Mouse (Mus musculus): ENCODE data around the gene Ubap1l. TPM values are rescaled to one million over a fixed set of nuclear protein-coding genes. Genes with fewer than 3 reads are reported as not detected.

The Ubap1l gene
- polyA plus RNA-seq (2014; fragmentation: Nextera tagmentation; extraction: Ambion mirVana) = 0.19 and 0.30 TPM in 2 replicates

DNA sequence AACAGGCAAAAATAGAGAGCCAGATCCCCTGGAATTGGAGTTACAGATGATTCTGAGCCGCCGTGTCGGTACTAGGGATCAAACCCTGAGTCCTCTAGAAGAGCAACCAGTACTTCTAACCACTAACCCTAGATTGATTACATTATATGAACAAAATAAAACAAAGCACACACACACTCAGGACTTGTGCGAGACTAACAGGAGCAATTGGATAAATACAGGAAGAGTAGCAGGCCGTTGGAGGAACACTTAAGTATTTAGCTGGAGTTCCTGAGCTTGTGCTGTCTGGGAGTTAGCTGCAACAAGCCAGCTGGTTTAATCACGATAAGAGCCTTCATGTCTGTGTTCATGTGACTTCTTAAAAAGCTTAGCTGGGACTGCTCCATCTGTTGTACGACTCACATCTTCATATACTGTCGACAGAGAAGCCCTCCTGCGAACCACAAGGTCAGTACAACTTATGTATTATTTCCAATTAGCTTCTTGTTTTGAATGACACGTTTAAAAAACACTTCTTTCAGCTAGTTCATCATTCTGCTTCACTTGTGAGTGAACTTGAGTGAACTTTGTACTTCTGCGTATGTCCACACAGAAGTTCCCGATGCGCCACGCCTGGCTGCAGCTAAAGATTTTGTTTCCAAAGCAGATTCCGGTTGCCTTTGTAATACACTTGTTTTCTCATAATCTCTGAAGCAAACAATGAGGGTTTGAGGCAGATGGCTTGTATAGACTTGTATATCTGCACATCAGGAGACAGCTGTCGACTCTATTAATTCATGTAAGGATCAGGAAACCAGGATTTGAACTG lies at the start of gene Ubap1l:
Gene Ubap1l (plus strand): TSS at position 401 of the 808 bp plus-strand sequence.
- no peak within 1 kb of the TSS for H3K27ac ChIP-seq (ENCODE audit: low read depth, low read length)
- H3K9me3 ChIP-seq (ENCODE audit: control insufficient read depth, low read length) = no peaks in the 10 kb centered on the region
- H3K9ac ChIP-seq (ENCODE audit: low read depth, low read length) = no peak within 1 kb of the TSS
- WGBS = 88% methylated on average over 16 of the region's 16 CpGs
- no peaks in the 10 kb centered on the region for H3K27me3 ChIP-seq (replicated peaks; ENCODE audit: control insufficient read depth, insufficient read depth, low read length)
- ATAC-seq (replicated peaks; ENCODE audit: low FRiP score) = no peak
- H3K4me3 ChIP-seq (ENCODE audit: low read depth, low read length) = no peak within 1 kb of the TSS
- peaks cover 9% of the 10 kb centered on the region for H3K36me3 ChIP-seq (ENCODE audit: control insufficient read depth, insufficient read depth, low read length)
- H3K4me1 ChIP-seq (replicated peaks; ENCODE audit: control insufficient read depth, insufficient read depth, low read length) = 0 out of 2 replicates have a peak, but pooled peaks cover 6% of the 10 kb centered on the region
- H3K4me2 ChIP-seq = no peak within 1 kb of the TSS
- no peak for DNase-seq (ENCODE audit: low spot score)

DNA sequence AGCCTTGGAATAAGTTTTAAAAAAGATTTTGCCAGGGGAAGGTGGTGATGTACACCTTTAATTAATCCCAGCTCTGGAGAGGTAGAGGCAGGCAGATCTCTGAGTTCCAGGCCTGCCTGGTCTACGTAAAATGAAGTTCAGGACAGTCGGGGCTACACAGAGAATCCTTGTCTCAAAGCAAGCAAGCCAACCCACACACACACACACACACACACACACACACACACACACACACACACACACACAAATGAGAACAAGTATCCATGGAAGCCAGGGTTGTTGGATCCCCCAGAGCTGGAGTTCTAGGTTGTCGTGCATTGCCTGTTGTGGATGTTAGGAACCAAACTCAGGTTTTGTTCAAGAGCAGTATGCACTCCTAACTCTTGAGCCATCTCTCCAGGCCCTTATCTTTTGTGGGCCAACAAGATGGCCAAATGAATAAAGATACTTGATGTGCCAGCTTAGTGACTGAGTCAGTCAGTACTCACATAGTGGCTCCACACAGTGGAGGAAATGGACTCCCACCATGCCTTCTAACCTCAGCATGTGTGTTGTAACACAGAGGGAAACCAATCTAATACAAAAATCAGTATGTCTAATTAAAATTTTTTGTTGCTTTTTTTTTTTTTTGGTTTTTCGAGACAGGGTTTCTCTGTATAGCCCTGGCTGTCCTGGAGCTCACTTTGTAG lies 48.0 kb upstream of the Ubap1l start:
- no peaks in the 10 kb centered on the region for H3K4me1 ChIP-seq (replicated peaks; ENCODE audit: control insufficient read depth, insufficient read depth, low read length)
- DNase-seq (ENCODE audit: low spot score) = no peak
- no peaks in the 10 kb centered on the region for H3K9me3 ChIP-seq (ENCODE audit: control insufficient read depth, low read length)
- no peak for ATAC-seq (replicated peaks; ENCODE audit: low FRiP score)
- H3K36me3 ChIP-seq (ENCODE audit: control insufficient read depth, insufficient read depth, low read length) = peaks cover 25% of the 10 kb centered on the region
- 90% methylated on average over 4 of the region's 4 CpGs for WGBS
- no peak overlapping the region for H3K4me2 ChIP-seq
- H3K9ac ChIP-seq (ENCODE audit: low read depth, low read length) = no peak overlapping the region
- no peak overlapping the region for H3K27ac ChIP-seq (ENCODE audit: low read depth, low read length)
- H3K27me3 ChIP-seq (replicated peaks; ENCODE audit: control insufficient read depth, insufficient read depth, low read length) = no peaks in the 10 kb centered on the region
- no peak overlapping the region for H3K4me3 ChIP-seq (ENCODE audit: low read depth, low read length)

DNA sequence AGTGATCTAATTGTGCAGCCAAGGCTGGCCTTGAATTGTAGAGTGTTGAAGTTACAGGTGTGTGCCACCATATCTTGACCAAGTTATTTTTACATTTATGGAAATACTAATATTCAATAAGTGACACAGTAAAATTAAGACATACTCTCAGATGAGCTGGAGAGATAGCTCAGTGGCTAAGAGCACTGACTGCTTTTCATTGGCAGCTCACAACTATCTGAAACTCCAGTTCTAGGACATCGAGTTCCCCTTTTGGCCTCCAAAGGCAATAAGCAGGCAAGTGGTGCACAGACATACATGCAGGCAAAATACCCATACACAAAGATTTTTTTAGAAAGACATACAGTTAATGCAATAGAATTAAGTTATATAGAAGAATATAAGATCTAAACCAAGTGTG lies 47.0 kb upstream of the Ubap1l start:
- no peak for DNase-seq (ENCODE audit: low spot score)

GRCm38 (mm10) chr9:65322255-65322900 lies 38.5 kb upstream of the Ubap1l start:
- no peaks in the 10 kb centered on the region for H3K27me3 ChIP-seq (replicated peaks; ENCODE audit: control insufficient read depth, insufficient read depth, low read length)
- no peak for DNase-seq (ENCODE audit: low spot score)
- H3K4me2 ChIP-seq = no peak overlapping the region
- no peaks in the 10 kb centered on the region for H3K4me1 ChIP-seq (replicated peaks; ENCODE audit: control insufficient read depth, insufficient read depth, low read length)
- no peaks in the 10 kb centered on the region for H3K9me3 ChIP-seq (ENCODE audit: control insufficient read depth, low read length)
- peaks cover 23% of the 10 kb centered on the region; the same call in 1 of the 2 replicates for H3K36me3 ChIP-seq (ENCODE audit: control insufficient read depth, insufficient read depth, low read length)
- no peak overlapping the region for H3K4me3 ChIP-seq (ENCODE audit: low read depth, low read length)
- WGBS = 88% methylated on average over 11 of the region's 11 CpGs
- no peak overlapping the region for H3K9ac ChIP-seq (ENCODE audit: low read depth, low read length)
- ATAC-seq (replicated peaks; ENCODE audit: low FRiP score) = no peak
- H3K27ac ChIP-seq (ENCODE audit: low read depth, low read length) = no peak overlapping the region

More for the DNA sequence above, 47.0 kb upstream of the Ubap1l start:
- no peaks in the 10 kb centered on the region for H3K4me1 ChIP-seq (replicated peaks; ENCODE audit: control insufficient read depth, insufficient read depth, low read length)
- no peak overlapping the region for H3K27ac ChIP-seq (ENCODE audit: low read depth, low read length)
- H3K9me3 ChIP-seq (ENCODE audit: control insufficient read depth, low read length) = no peaks in the 10 kb centered on the region
- no peaks in the 10 kb centered on the region for H3K27me3 ChIP-seq (replicated peaks; ENCODE audit: control insufficient read depth, insufficient read depth, low read length)
- no peak overlapping the region for H3K9ac ChIP-seq (ENCODE audit: low read depth, low read length)
- 89% methylated on average over 1 of the region's 1 CpGs for WGBS
- no peak for ATAC-seq (replicated peaks; ENCODE audit: low FRiP score)
- peaks cover 23% of the 10 kb centered on the region for H3K36me3 ChIP-seq (ENCODE audit: control insufficient read depth, insufficient read depth, low read length)
- H3K4me3 ChIP-seq (ENCODE audit: low read depth, low read length) = no peak overlapping the region
- H3K4me2 ChIP-seq = no peak overlapping the region

GRCm38 (mm10) chr9:65325971-65326370 lies 34.9 kb upstream of the Ubap1l start:
- no peaks in the 10 kb centered on the region for H3K27me3 ChIP-seq (replicated peaks; ENCODE audit: control insufficient read depth, insufficient read depth, low read length)
- H3K9me3 ChIP-seq (ENCODE audit: control insufficient read depth, low read length) = no peaks in the 10 kb centered on the region
- ATAC-seq (replicated peaks; ENCODE audit: low FRiP score) (no peak), DNase-seq (ENCODE audit: low spot score) (no peak)
- no peak overlapping the region for H3K4me3 ChIP-seq (ENCODE audit: low read depth, low read length)
- H3K27ac ChIP-seq (ENCODE audit: low read depth, low read length) = no peak overlapping the region
- H3K9ac ChIP-seq (ENCODE audit: low read depth, low read length) = no peak overlapping the region
- peaks cover 20% of the 10 kb centered on the region; the same call in 1 of the 2 replicates for H3K36me3 ChIP-seq (ENCODE audit: control insufficient read depth, insufficient read depth, low read length)
- H3K4me2 ChIP-seq = no peak overlapping the region
- no peaks in the 10 kb centered on the region for H3K4me1 ChIP-seq (replicated peaks; ENCODE audit: control insufficient read depth, insufficient read depth, low read length)

- 90% methylated on average over 2 of the region's 2 CpGs for whole genome bisulfite sequencing
- ATAC-seq (replicated peaks; ENCODE audit: low FRiP score) (no peak), DNase-seq (ENCODE audit: low spot score) (no peak)
- Histone ChIP-seq H3K9me3 (ENCODE audit: control insufficient read depth, low read length) (no peaks in the 10 kb centered on the region), H3K4me3 (ENCODE audit: low read depth, low read length) (no peak overlapping the region), H3K27ac (ENCODE audit: low read depth, low read length) (no peak overlapping the region), H3K27me3 (replicated peaks; ENCODE audit: control insufficient read depth, insufficient read depth, low read length) (no peaks in the 10 kb centered on the region), H3K9ac (ENCODE audit: low read depth, low read length) (no peak overlapping the region), H3K4me1 (replicated peaks; ENCODE audit: control insufficient read depth, insufficient read depth, low read length) (no peaks in the 10 kb centered on the region), H3K4me2 (no peak overlapping the region), H3K36me3 (ENCODE audit: control insufficient read depth, insufficient read depth, low read length) (peaks cover 17% of the 10 kb centered on the region; the same call in 1 of the 2 replicates)
Observed at GRCm38 (mm10) chr9:65327371-65327770, 33.5 kb upstream of the Ubap1l start.

DNA sequence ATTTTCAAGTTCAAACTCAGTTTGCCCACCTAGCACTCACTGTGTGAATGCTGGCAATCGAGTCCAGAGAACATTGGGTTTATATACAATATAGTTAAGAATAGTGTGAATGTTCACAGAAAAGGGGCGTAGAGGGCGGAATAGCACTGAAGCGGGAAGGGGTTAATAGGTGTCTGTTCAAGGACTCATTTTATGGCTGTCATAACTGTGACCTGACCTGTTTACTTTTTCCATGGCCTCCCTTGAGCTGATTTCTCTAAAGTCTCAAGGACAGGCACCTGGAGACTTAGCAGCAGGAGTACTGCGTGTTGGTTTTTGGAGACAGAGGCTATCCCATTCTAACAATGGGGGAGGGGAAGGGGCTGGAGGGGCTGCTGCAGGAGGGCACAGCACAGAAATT lies 26.9 kb upstream of the Ubap1l start:
- Histone ChIP-seq H3K9me3 (ENCODE audit: control insufficient read depth, low read length) (no peaks in the 10 kb centered on the region), H3K36me3 (ENCODE audit: control insufficient read depth, insufficient read depth, low read length) (0 out of 2 replicates have a peak, but pooled peaks cover 2% of the 10 kb centered on the region), H3K27me3 (replicated peaks; ENCODE audit: control insufficient read depth, insufficient read depth, low read length) (no peaks in the 10 kb centered on the region), H3K9ac (ENCODE audit: low read depth, low read length) (no peak overlapping the region), H3K4me1 (replicated peaks; ENCODE audit: control insufficient read depth, insufficient read depth, low read length) (no peaks in the 10 kb centered on the region), H3K27ac (ENCODE audit: low read depth, low read length) (no peak overlapping the region), H3K4me2 (no peak overlapping the region), H3K4me3 (ENCODE audit: low read depth, low read length) (no peak overlapping the region)
- WGBS = 92% methylated on average over 5 of the region's 5 CpGs
- no peak for ATAC-seq (replicated peaks; ENCODE audit: low FRiP score)
- DNase-seq (ENCODE audit: low spot score) = no peak

GRCm38 (mm10) chr9:65339146-65339545 lies 21.7 kb upstream of the Ubap1l start:
- no peak for DNase-seq (ENCODE audit: low spot score)
- H3K27me3 ChIP-seq (replicated peaks; ENCODE audit: control insufficient read depth, insufficient read depth, low read length) = no peaks in the 10 kb centered on the region
- no peak overlapping the region for H3K27ac ChIP-seq (ENCODE audit: low read depth, low read length)
- H3K9me3 ChIP-seq (ENCODE audit: control insufficient read depth, low read length) = no peaks in the 10 kb centered on the region
- H3K4me1 ChIP-seq (replicated peaks; ENCODE audit: control insufficient read depth, insufficient read depth, low read length) = no peaks in the 10 kb centered on the region
- ATAC-seq (replicated peaks; ENCODE audit: low FRiP score) = no peak
- WGBS = 81% methylated on average over 4 of the region's 4 CpGs
- no peak overlapping the region for H3K4me3 ChIP-seq (ENCODE audit: low read depth, low read length)
- no peak overlapping the region for H3K4me2 ChIP-seq
- H3K9ac ChIP-seq (ENCODE audit: low read depth, low read length) = no peak overlapping the region
- H3K36me3 ChIP-seq (ENCODE audit: control insufficient read depth, insufficient read depth, low read length) = no peaks in the 10 kb centered on the region
